Mouse (Mus musculus) liver, embryonic 14.5 days (tissue): Measurements from ENCODE around the gene Ssr2.

Experiments
- CTCF ChIP-seq: IDR thresholded peaks from 2 replicates; pipeline ENCODE4 v1.5.1; 2016; ENCODE audit warnings: antibody characterized with exemption, low read depth, control low read depth
- EP300 ChIP-seq: IDR thresholded peaks from 2 replicates; pipeline ENCODE4 v1.6.1; 2016; ENCODE audit warnings: antibody characterized with exemption, low read depth

- TF ChIP-seq CTCF (no peak), EP300 (no peak)
Observed at GRCm38 (mm10) chr3:88607758-88608138, 32.1 kb downstream of the Ssr2 start.
